Mouse (Mus musculus) heart, postnatal 0 days (tissue): ENCODE results near the gene Cyct. TPM values are rescaled to one million over a fixed set of nuclear protein-coding genes. Genes with fewer than 3 reads are reported as not detected.

ENCODE experiments used
- ATAC-seq: fragments of 200-750 bp; cut with Nextera tagmentation; 2 replicates; pipeline ENCODE4 v1.8.0; 2017; ENCODE audit warnings: low read depth, moderate number of reproducible peaks, moderate library complexity; ENCODE audit not compliant: insufficient read depth
- DNase-seq: peaks from one replicate; pipeline ENCODE4 v3.0.0-alpha.2; 2016; ENCODE audit warnings: low spot score
- H3K27ac ChIP-seq: fragments of 300-500 bp; sonication (generic); 2 replicates; pipeline ENCODE4 v1.5.1; 2014; ENCODE audit warnings: low read depth, mild to moderate bottlenecking
- H3K27me3 ChIP-seq: fragments of 300-500 bp; sonication (generic); 2 replicates; pipeline ENCODE4 v1.6.1; 2014; ENCODE audit warnings: low read length, mixed read lengths; ENCODE audit not compliant: control insufficient read depth, insufficient read depth
- H3K36me3 ChIP-seq: fragments of 300-500 bp; sonication (generic); replicated peaks from 2 replicates; pipeline ENCODE4 v1.6.1; 2014; ENCODE audit warnings: low read length, mixed read lengths; ENCODE audit not compliant: control insufficient read depth, insufficient read depth
- H3K4me1 ChIP-seq: fragments of 300-500 bp; sonication (generic); 2 replicates; pipeline ENCODE4 v1.6.1; 2014; ENCODE audit warnings: antibody characterized with exemption; ENCODE audit not compliant: control insufficient read depth, insufficient read depth
- H3K4me2 ChIP-seq: fragments of 300-500 bp; sonication (generic); 2 replicates; pipeline ENCODE4 v1.6.1; 2014; ENCODE audit warnings: low read depth, mild to moderate bottlenecking, low read length, moderate library complexity
- H3K4me3 ChIP-seq: fragments of 300-500 bp; sonication (generic); 2 replicates; pipeline ENCODE4 v1.5.1; 2014; ENCODE audit warnings: low read depth, low read length
- H3K9ac ChIP-seq: fragments of 300-500 bp; sonication (generic); replicated peaks from 2 replicates; pipeline ENCODE4 v1.6.1; 2014; ENCODE audit warnings: low read depth, low read length, mixed read lengths
- H3K9me3 ChIP-seq: fragments of 300-500 bp; sonication (generic); replicated peaks from 2 replicates; pipeline ENCODE4 v1.6.1; 2016; ENCODE audit warnings: low read length; ENCODE audit not compliant: control insufficient read depth
- CTCF ChIP-seq: IDR thresholded peaks from 2 replicates; pipeline ENCODE4 v1.5.1; 2016; ENCODE audit warnings: antibody characterized with exemption, control low read depth, low read depth
- EP300 ChIP-seq: IDR thresholded peaks from 2 replicates; pipeline ENCODE4 v1.6.1; 2016; ENCODE audit warnings: antibody characterized with exemption, low read depth
- WGBS: fragments of 180-500 bp; shearing (Covaris S2); extraction: QIAGEN DNeasy Blood & Tissue Kit; methylation state at CpG from one replicate; pipeline ENCODE4 v1.1.7; 2014; 5-methylcytosine and 5-hydroxymethylcytosine counted together
- microRNA-seq: library from miRNA; unstranded; fragments of <30 nt; microRNA quantifications from one replicate; pipeline ENCODE4, GENCODE M21; 2016
- polyA plus RNA-seq: library from polyadenylated mRNA; unstranded; fragments of >200 nt; fragmentation: Nextera tagmentation; extraction: Ambion mirVana; gene quantifications from 2 replicates; pipeline ENCODE4 v1.2.1, GENCODE M21; 2015
- total RNA-seq: library from RNA; depleted of rRNA; stranded (reverse); fragments of >200 nt; gene quantifications from 2 replicates; pipeline ENCODE4 v1.2.3, GENCODE M21; 2014; ENCODE audit warnings: low replicate concordance; rRNA removed

Gene Cyct
- total and polyA plus RNA-seq, 2 experiments from 2014 or later: not detected

DNA sequence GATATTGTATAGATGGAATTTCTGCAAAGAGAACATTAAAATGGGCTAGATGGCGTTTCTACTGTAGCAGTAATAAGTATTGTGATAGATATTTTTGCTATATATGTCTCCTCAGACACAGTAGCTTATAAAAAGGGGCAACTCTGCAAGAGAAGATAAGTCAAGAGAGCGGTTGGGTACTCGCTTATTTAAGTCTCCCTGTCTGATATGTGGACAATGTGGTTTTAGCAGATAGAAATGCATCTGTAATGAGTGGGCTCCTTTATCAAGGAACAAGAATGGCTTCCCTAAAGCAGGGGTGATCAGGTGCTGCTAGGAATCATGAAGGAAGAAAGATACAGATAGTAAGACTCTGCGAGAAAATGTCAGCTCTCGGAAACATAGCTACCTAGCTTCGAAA is 39.9 kb downstream of the Cyct start:
- Histone ChIP-seq H3K9ac (no peak overlapping the region), H3K9me3 (no peaks in the 10 kb centered on the region), H3K27me3 (no peaks in the 10 kb centered on the region), H3K27ac (no peak overlapping the region), H3K4me2 (no peak overlapping the region), H3K4me3 (no peak overlapping the region), H3K36me3 (no peaks in the 10 kb centered on the region), H3K4me1 (no peaks in the 10 kb centered on the region)
- ATAC-seq (no peak), DNase-seq (no peak)
- no peak for TF ChIP-seq CTCF
- no peak for TF ChIP-seq EP300
- WGBS: 71% methylated on average over 6 of the region's 6 CpGs

DNA sequence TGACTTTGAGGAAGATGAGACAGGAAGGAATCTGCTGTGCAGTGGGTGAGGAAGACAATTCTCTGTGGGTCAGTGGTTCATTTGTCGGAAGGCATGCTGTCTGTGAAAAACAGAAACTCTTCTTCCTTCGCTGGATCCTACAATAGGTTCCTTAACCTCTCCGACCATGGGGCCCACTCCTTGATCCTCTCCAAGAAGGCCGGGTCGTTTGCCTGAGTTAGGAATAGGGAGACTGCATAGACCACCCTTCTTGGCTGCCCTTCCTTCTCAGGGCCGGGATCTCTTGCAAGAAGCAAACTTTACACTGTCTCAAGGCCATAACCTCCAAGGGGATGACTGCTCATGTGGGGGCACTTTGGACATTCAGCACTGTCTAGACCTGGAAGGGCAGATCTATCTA is 41.0 kb downstream of the Cyct start:
- TF ChIP-seq EP300 (no peak), CTCF (no peak)
- ATAC-seq: no peak

More for the DNA sequence above, 41.0 kb downstream of the Cyct start:
- Histone ChIP-seq H3K4me1 (no peaks in the 10 kb centered on the region), H3K9ac (no peak overlapping the region), H3K36me3 (no peaks in the 10 kb centered on the region), H3K27ac (no peak overlapping the region), H3K4me3 (no peak overlapping the region), H3K9me3 (no peaks in the 10 kb centered on the region), H3K27me3 (no peaks in the 10 kb centered on the region), H3K4me2 (no peak overlapping the region)
- no peak for DNase-seq
- 83% methylated on average over 6 of the region's 6 CpGs for WGBS

Small RNAs within 50 kb of the gene (microRNA-seq; reads per million reads assigned to microRNA genes)
- gene Gm44337: not detected

Other genes with a start within 250 kb of the Cyct start
- not detected in 2 replicates for gene Pde11a, start 21.7 kb downstream of the Cyct start, total RNA-seq
- 0.05 TPM in 2 replicates for gene Pde11a, start 21.7 kb downstream of the Cyct start, polyA plus RNA-seq
- gene Rbm45, start 9.5 kb upstream of the Cyct start, total RNA-seq: 29.7 and 29.9 TPM in 2 replicates
- gene Rbm45, start 9.5 kb upstream of the Cyct start, polyA plus RNA-seq: 11.0 and 12.4 TPM in 2 replicates
- gene Osbpl6, start 46.1 kb upstream of the Cyct start, total RNA-seq: 1.6 and 3.3 TPM in 2 replicates
- gene Osbpl6, start 46.1 kb upstream of the Cyct start, polyA plus RNA-seq: 4.9 and 5.0 TPM in 2 replicates